Mouse (Mus musculus) forebrain, postnatal 0 days (tissue): ENCODE measurements at regions not wholly inside any gene's neighbourhood (a gene's known extent, or its start where the extent isn't known, plus 50 kb on each side); places are given as distances from the start of the nearest gene placed in this dataset.

Experiments used
- ATAC-seq: fragments of 200-750 bp; cut with Nextera tagmentation; 2 replicates; pipeline ENCODE4 v1.8.0; 2017; ENCODE audit warnings: mild to moderate bottlenecking, moderate library complexity
- DNase-seq: peaks from one replicate; pipeline ENCODE4 v3.0.0-alpha.2; 2015
- H3K27ac ChIP-seq: fragments of 300-500 bp; sonication (generic); 2 replicates; pipeline ENCODE4 v1.5.1; 2014; ENCODE audit warnings: low read depth, mild to moderate bottlenecking, antibody characterized with exemption, low read length, moderate library complexity, mixed read lengths
- H3K27me3 ChIP-seq: fragments of 300-500 bp; sonication (generic); 2 replicates; pipeline ENCODE4 v1.6.1; 2014; ENCODE audit warnings: mild to moderate bottlenecking, low read length, mixed read lengths; ENCODE audit not compliant: insufficient read depth
- H3K36me3 ChIP-seq: fragments of 300-500 bp; sonication (generic); 2 replicates; pipeline ENCODE4 v1.6.1; 2014; ENCODE audit warnings: mild to moderate bottlenecking, moderate library complexity; ENCODE audit not compliant: insufficient read depth
- H3K4me1 ChIP-seq: fragments of 300-500 bp; sonication (generic); 2 replicates; pipeline ENCODE4 v1.6.1; 2014; ENCODE audit warnings: antibody characterized with exemption; ENCODE audit not compliant: insufficient read depth
- H3K4me2 ChIP-seq: fragments of 300-500 bp; sonication (generic); 2 replicates; pipeline ENCODE4 v1.6.1; 2014; ENCODE audit warnings: low read depth, mild to moderate bottlenecking, moderate library complexity
- H3K4me3 ChIP-seq: fragments of 300-500 bp; sonication (generic); 2 replicates; pipeline ENCODE4 v1.5.1; 2014; ENCODE audit warnings: low read depth, low read length, mixed read lengths
- H3K9ac ChIP-seq: fragments of 300-500 bp; sonication (generic); 2 replicates; pipeline ENCODE4 v1.6.1; 2014; ENCODE audit warnings: mild to moderate bottlenecking
- H3K9me3 ChIP-seq: fragments of 300-500 bp; sonication (generic); 2 replicates; pipeline ENCODE4 v1.6.1; 2016; ENCODE audit warnings: low read length
- CTCF ChIP-seq: sonication (generic); IDR thresholded peaks from 2 replicates; pipeline ENCODE4 v1.5.1; 2016; ENCODE audit warnings: antibody characterized with exemption, control low read depth, low read depth
- WGBS: fragments of 180-500 bp; shearing (Covaris S2); extraction: QIAGEN DNeasy Blood & Tissue Kit; methylation state at CpG from one replicate; pipeline ENCODE4 v1.1.7; 2014; 5-methylcytosine and 5-hydroxymethylcytosine counted together

DNA sequence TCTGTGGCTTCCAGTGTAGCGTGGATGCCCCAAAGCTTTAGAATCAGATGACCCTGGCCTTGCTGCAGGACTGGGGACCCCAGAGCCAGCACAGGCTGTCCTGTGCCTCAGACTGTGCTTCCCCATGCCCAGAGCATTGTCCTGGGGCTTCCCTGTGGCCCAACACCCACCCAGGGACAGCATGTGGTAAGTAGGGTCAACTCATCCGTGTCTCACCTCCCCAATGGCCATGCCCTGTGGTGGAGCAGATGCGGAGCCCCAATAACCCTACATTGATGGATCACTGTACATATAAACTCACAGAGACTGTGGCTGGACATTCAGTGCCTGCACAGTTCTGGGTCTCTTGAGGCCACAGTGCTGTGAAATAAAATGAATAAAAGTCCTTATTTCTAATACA is 726.1 kb downstream of the Tlr4 start:
- Histone ChIP-seq H3K4me2 (no peak overlapping the region), H3K9me3 (no peaks in the 10 kb centered on the region), H3K36me3 (no peaks in the 10 kb centered on the region), H3K9ac (no peak overlapping the region), H3K27ac (no peak overlapping the region), H3K4me1 (no peaks in the 10 kb centered on the region), H3K4me3 (no peak overlapping the region), H3K27me3 (no peaks in the 10 kb centered on the region)
- DNase-seq (no peak), ATAC-seq (no peak)
- no peak for TF ChIP-seq CTCF
- WGBS: 84% methylated on average over 3 of the region's 3 CpGs

DNA sequence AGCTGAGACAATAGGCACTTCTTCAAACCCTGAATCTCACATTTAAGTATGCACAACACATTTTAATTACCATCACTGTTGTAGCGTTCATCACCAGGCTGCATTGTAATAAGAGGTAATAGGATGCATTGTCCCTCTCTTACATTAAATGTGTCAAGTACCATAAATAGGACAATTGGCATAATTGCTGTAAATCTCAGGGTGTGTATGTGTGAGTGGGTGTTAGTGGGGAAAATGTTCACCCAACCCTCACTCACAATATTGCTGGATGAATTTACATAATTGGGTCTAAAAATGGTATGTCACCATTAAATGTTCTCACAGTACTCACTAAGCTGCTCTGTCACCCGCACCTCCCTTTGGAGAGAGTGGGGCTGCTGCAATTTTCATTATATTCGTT is 747.4 kb downstream of the Tlr4 start:
- Histone ChIP-seq H3K9me3 (no peaks in the 10 kb centered on the region), H3K4me3 (no peak overlapping the region), H3K4me1 (no peaks in the 10 kb centered on the region), H3K4me2 (no peak overlapping the region), H3K27me3 (no peaks in the 10 kb centered on the region), H3K27ac (no peak overlapping the region), H3K9ac (no peak overlapping the region), H3K36me3 (no peaks in the 10 kb centered on the region)
- peak; percentile 61; the same call in 1 of the 2 replicates for ATAC-seq
- WGBS: 41% methylated on average over 3 of the region's 3 CpGs
- TF ChIP-seq CTCF: no peak
- peak; percentile 8 for DNase-seq

DNA sequence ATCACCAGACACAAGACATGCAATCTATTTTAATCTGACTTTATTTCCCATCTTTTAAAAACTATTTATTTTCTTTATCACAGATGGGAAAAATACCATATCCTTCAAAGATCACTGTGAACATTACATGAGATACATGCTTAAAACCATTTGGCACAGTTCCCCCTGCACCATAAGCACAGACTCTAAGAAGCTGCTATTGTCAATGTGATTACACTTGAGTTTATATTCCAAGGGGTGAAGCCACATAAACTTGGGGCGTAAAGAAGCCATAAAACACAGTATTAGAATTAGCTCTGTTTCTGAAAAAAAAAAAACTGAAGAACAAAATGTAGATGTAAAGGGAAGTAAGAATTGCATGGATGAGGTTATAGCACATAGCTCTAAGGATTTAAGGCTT is 762.1 kb downstream of the Tlr4 start:
- no peak overlapping the region for H3K27ac ChIP-seq
- DNase-seq (no peak), ATAC-seq (no peak)
- H3K4me2 ChIP-seq: no peak overlapping the region
- no peaks in the 10 kb centered on the region for H3K4me1 ChIP-seq
- no peaks in the 10 kb centered on the region; the same call in 1 of the 2 replicates for H3K27me3 ChIP-seq
- H3K4me3 ChIP-seq: no peak overlapping the region
- no peak for TF ChIP-seq CTCF
- 56% methylated on average over 1 of the region's 1 CpGs for WGBS
- no peaks in the 10 kb centered on the region for H3K9me3 ChIP-seq
- H3K36me3 ChIP-seq: no peaks in the 10 kb centered on the region
- H3K9ac ChIP-seq: no peak overlapping the region

DNA sequence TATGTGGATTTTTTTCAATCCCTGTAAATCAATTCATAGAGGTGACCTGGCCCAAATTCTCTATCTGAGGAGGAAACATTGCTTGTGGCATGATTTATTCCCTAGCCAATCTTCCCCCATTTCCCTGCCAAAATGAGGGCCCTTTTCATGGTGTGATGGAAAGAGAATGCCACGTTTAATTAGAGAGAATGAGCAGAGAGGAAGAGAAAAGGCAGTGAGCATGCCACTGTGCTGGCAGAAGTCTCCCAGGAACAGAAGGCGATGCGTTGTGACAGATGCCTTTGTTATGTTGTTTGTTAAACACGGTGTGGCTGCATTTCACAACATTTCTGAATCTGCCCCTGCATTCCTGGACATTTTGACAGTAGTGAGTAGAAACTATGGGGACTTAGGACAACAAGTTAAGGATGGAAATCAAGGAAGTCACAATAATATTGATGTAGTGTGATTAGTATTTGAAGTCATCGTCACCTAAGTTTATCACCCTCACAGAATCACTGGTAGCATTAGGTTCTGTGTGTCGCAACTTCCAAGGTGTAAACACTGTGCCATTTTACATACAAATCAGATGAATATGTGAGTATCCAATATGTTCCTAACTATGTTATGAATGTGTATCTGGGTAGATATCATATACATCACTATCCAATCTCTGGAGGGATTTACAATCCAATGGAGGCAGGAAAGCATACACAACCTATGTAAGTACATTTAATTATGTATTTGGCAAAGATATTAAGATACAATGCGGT is 762.8 kb downstream of the Tlr4 start:
- no peaks in the 10 kb centered on the region for H3K4me1 ChIP-seq
- WGBS: 30% methylated on average over 7 of the region's 7 CpGs

DNA sequence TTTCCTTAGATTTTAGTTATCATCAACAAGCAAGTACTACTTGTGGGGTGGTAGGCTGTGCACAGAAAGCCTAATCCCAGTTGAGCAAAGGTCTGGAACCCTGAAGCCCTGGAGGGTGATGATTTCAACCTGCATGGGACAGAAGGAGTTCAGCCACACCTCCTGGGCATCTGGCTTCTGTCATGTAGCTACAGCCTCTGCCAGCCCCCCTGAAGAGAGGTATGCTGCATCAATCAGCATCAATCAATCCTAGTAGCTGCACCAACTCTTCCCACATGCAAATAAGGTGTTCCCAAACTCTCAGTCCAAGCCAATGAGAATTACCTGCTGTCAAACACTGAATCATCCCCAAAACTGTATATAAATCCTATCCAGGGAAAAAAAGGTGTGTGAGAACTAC is 779.8 kb downstream of the Tlr4 start:
- Histone ChIP-seq H3K9ac (no peak overlapping the region), H3K4me1 (no peaks in the 10 kb centered on the region), H3K4me2 (no peak overlapping the region), H3K9me3 (no peaks in the 10 kb centered on the region), H3K36me3 (no peaks in the 10 kb centered on the region), H3K4me3 (no peak overlapping the region), H3K27me3 (no peaks in the 10 kb centered on the region), H3K27ac (no peak overlapping the region)
- ATAC-seq: no peak
- TF ChIP-seq CTCF: no peak
- DNase-seq: no peak

More for the DNA sequence above, 762.8 kb downstream of the Tlr4 start:
- DNase-seq: peak; percentile 80
- Histone ChIP-seq H3K9me3 (no peaks in the 10 kb centered on the region), H3K36me3 (no peaks in the 10 kb centered on the region), H3K4me2 (no peak overlapping the region), H3K27me3 (no peaks in the 10 kb centered on the region; the same call in 1 of the 2 replicates), H3K27ac (no peak overlapping the region), H3K4me3 (no peak overlapping the region), H3K9ac (no peak overlapping the region)
- no peak for TF ChIP-seq CTCF
- ATAC-seq: peak; percentile 94

DNA sequence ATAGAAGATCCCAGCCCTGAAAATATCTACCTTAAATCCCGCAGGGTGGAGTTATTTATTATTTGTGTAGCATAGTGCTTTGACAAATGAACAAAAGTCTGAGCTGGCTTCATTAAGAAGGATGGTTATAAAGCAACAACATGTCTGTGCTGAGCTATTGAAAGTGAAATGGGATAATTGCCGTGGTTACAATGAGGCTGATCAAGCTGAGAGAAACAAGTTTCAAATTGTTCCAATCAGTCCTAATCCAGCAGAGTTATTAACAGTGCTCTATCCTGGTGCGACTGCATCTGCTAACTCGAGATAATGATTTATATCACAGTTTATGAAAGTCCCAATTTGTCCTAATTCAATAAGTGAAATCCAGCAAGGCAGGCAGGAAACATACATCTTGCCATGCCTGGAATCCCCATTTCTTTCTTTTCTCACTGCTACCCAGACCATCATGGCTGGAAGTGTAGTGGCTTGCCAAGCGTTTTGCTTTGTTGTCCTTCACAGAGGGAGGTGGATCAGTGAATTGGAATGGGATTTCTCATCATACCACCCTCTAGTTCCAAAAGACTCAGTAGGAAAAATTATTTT is 787.2 kb downstream of the Tlr4 start:
- ATAC-seq: peak; percentile 74

DNA sequence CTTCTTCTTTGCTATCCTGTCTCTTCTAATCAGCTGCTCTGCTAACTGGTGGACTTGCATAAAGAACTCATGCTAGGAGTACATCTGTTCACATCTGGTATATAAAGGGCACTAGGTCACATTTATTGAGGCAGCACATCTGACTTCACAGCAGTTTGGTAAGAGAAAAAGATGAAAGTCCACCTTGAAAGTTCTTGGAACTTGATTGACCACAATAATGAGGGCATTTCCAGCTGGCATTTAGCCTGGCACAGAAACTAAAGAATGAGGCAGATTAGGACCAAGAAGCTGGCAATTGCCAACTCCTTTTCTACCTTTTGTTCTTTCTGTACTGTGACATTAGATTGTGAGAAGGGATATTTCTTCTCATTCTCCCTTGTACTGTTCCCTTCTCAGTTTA is 799.3 kb downstream of the Tlr4 start:
- no peak for TF ChIP-seq CTCF
- H3K4me2 ChIP-seq: no peak overlapping the region
- ATAC-seq: no peak

More for the DNA sequence above, 787.2 kb downstream of the Tlr4 start:
- peak; percentile 16 for DNase-seq
- Histone ChIP-seq H3K9ac (no peak overlapping the region), H3K36me3 (no peaks in the 10 kb centered on the region), H3K9me3 (no peaks in the 10 kb centered on the region), H3K4me3 (no peak overlapping the region), H3K27me3 (no peaks in the 10 kb centered on the region), H3K4me1 (no peaks in the 10 kb centered on the region), H3K4me2 (no peak overlapping the region), H3K27ac (no peak overlapping the region)
- TF ChIP-seq CTCF: no peak
- 10% methylated on average over 5 of the region's 5 CpGs for WGBS

More for the DNA sequence above, 799.3 kb downstream of the Tlr4 start:
- no peak overlapping the region for H3K4me3 ChIP-seq
- no peaks in the 10 kb centered on the region for H3K27me3 ChIP-seq
- H3K9ac ChIP-seq: no peak overlapping the region
- no peak overlapping the region for H3K27ac ChIP-seq
- DNase-seq: no peak
- no peaks in the 10 kb centered on the region for H3K9me3 ChIP-seq
- H3K36me3 ChIP-seq: no peaks in the 10 kb centered on the region
- H3K4me1 ChIP-seq: no peaks in the 10 kb centered on the region
